18 mouse cellular contexts compared by ENCODE assay signal in genomic region chr1:187872208-187872607, GRCm38 (mm10).
"Had no signal": no experiment of that assay in that cellular context is flagged by ENCODE, and none has a peak within 500 bp of the region (broad histone marks: within the 10 kb centered on the region; RNA-seq: fewer than 3 reads in every experiment).

No protein-coding gene starts in this region.

- H3K4me2 ChIP-seq: limb, embryonic 12.5 days; liver, embryonic 13.5 days; lung, embryonic 15.5 days; midbrain, embryonic 13.5 days; neural tube, embryonic 15.5 days had no signal

- ATAC-seq: liver, postnatal 0 days; midbrain, embryonic 13.5 days had no signal

- H3K9ac ChIP-seq: limb, embryonic 12.5 days; liver, embryonic 13.5 days; liver, postnatal 0 days; lung, embryonic 15.5 days; midbrain, embryonic 13.5 days; neural tube, embryonic 15.5 days had no signal

- H3K27ac ChIP-seq: kidney, postnatal 0 days; limb, embryonic 12.5 days; liver, embryonic 13.5 days; lung, embryonic 15.5 days; midbrain, embryonic 13.5 days; neural tube, embryonic 15.5 days had no signal

- H3K36me3 ChIP-seq: limb, embryonic 12.5 days; liver, embryonic 13.5 days; lung, embryonic 15.5 days; midbrain, embryonic 13.5 days; neural tube, embryonic 15.5 days had no signal

- H3K27me3 ChIP-seq: limb, embryonic 12.5 days; liver, embryonic 13.5 days; lung, embryonic 15.5 days; midbrain, embryonic 13.5 days; neural tube, embryonic 15.5 days had no signal

- H3K9me3 ChIP-seq: limb, embryonic 12.5 days; liver, embryonic 13.5 days; lung, embryonic 15.5 days; midbrain, embryonic 13.5 days; neural tube, embryonic 15.5 days had no signal

- DNase-seq: kidney, adult 9 months; kidney, postnatal 36 days; layer of hippocampus, adult 9-11 months; layer of hippocampus, postnatal 36 days; liver; liver, embryonic 13.5 days; liver, postnatal 0 days; lung, postnatal 14 days; right cerebral cortex, adult 18-20 months; right cerebral cortex, postnatal 25 days; thymus, adult 2 months; thymus, postnatal 4 days had no signal

- H3K4me1 ChIP-seq: liver, embryonic 13.5 days; lung, embryonic 15.5 days; midbrain, embryonic 13.5 days; neural tube, embryonic 15.5 days had no signal

- H3K4me3 ChIP-seq: limb, embryonic 12.5 days; liver, embryonic 13.5 days; lung, embryonic 15.5 days; midbrain, embryonic 13.5 days; myocyte; neural tube, embryonic 15.5 days had no signal
